18 mouse cellular contexts compared by ENCODE assay signal in genomic region chr6:72278835-72279234, GRCm38 (mm10). TPM values are rescaled to one million over a fixed set of nuclear protein-coding genes. Genes with fewer than 3 reads are reported as not detected.
DNase-seq lines count a peak whose midpoint lies in the region; ATAC-seq lines count a peak whose summit lies in the region.
"Had no signal": no experiment of that assay in that cellular context is flagged by ENCODE, and none has a peak within 500 bp of the region (broad histone marks: within the 10 kb centered on the region; RNA-seq: fewer than 3 reads in every experiment).

No protein-coding gene starts in this region.

- ATAC-seq in heart, embryonic 11.5 days (replicated peaks; ENCODE audit: insufficient number of reproducible peaks, low FRiP score, low TSS enrichment) = no peak
- ATAC-seq in lung, embryonic 15.5 days (ENCODE audit: borderline replicate concordance, extremely low read depth, low FRiP score, low TSS enrichment) = no peak
- no peak for ATAC-seq in liver, embryonic 16.5 days (ENCODE audit: low read depth)

- peak overlapping the region; percentile 92 for H3K27ac ChIP-seq in heart, embryonic 11.5 days (ENCODE audit: low read depth, low read length)
- peak overlapping the region; percentile 96; the same call in 1 of the 2 replicates for H3K27ac ChIP-seq in lung, embryonic 15.5 days
- H3K27ac ChIP-seq in brown adipose tissue, adult 24 weeks (replicated peaks; ENCODE audit: low read depth, low read length) = peak overlapping the region; percentile 96
- peak overlapping the region; percentile 94 for H3K27ac ChIP-seq in liver, embryonic 16.5 days (ENCODE audit: low read length)
- H3K27ac ChIP-seq: embryonic facial prominence, embryonic 13.5 days; forebrain, embryonic 12.5 days had no signal

- DNase-seq in heart, adult 18-20 months = no peak
- no peak for DNase-seq in lung, postnatal 36 days
- no peak for DNase-seq in retina, postnatal 1 day
- DNase-seq: B cell, adult 2 months; cerebellum, adult 18-20 months; kidney, adult 8-10 months; midbrain, embryonic 14.5 days; thymus, postnatal 4 days had no signal

- H3K36me3 ChIP-seq in heart, embryonic 11.5 days (ENCODE audit: control insufficient read depth, insufficient read depth, low read length) = no peaks in the 10 kb centered on the region
- H3K36me3 ChIP-seq in lung, embryonic 15.5 days = no peaks in the 10 kb centered on the region
- no peaks in the 10 kb centered on the region for H3K36me3 ChIP-seq in liver, embryonic 16.5 days (ENCODE audit: control insufficient read depth, insufficient read depth)
- H3K36me3 ChIP-seq: embryonic facial prominence, embryonic 13.5 days; forebrain, embryonic 12.5 days had no signal

- no peaks in the 10 kb centered on the region for H3K9me3 ChIP-seq in heart, embryonic 11.5 days (replicated peaks; ENCODE audit: control insufficient read depth, low read length)
- H3K9me3 ChIP-seq in lung, embryonic 15.5 days = no peaks in the 10 kb centered on the region
- H3K9me3 ChIP-seq in liver, embryonic 16.5 days (replicated peaks; ENCODE audit: control insufficient read depth, low read length) = no peaks in the 10 kb centered on the region
- H3K9me3 ChIP-seq: forebrain, embryonic 12.5 days had no signal

- 61% methylated on average over 4 of the region's 4 CpGs for WGBS in heart, embryonic 11.5 days (ENCODE audit: insufficient replicate concordance)
- WGBS in lung, embryonic 15.5 days = 77% methylated on average over 4 of the region's 4 CpGs
- WGBS in liver, embryonic 16.5 days (ENCODE audit: insufficient replicate concordance) = 32% methylated on average over 4 of the region's 4 CpGs

- peaks cover 31% of the 10 kb centered on the region for H3K4me1 ChIP-seq in heart, embryonic 11.5 days (ENCODE audit: control insufficient read depth, insufficient read depth, low read length)
- H3K4me1 ChIP-seq in lung, embryonic 15.5 days = peaks cover 28% of the 10 kb centered on the region
- H3K4me1 ChIP-seq in brown adipose tissue, adult 24 weeks (ENCODE audit: control insufficient read depth, insufficient read depth, insufficient read length, low read length) = peaks cover 8% of the 10 kb centered on the region
- H3K4me1 ChIP-seq in liver, embryonic 16.5 days (ENCODE audit: control insufficient read depth, low read depth, low read length) = peaks cover 56% of the 10 kb centered on the region
- H3K4me1 ChIP-seq: embryonic facial prominence, embryonic 13.5 days; forebrain, embryonic 12.5 days had no signal

- H3K27me3 ChIP-seq in heart, embryonic 11.5 days (ENCODE audit: control insufficient read depth, insufficient read depth, low read length) = no peaks in the 10 kb centered on the region
- H3K27me3 ChIP-seq in lung, embryonic 15.5 days = no peaks in the 10 kb centered on the region
- H3K27me3 ChIP-seq in liver, embryonic 16.5 days (ENCODE audit: control insufficient read depth, insufficient read depth, low read depth, low read length) = no peaks in the 10 kb centered on the region
- H3K27me3 ChIP-seq: embryonic facial prominence, embryonic 13.5 days; forebrain, embryonic 12.5 days had no signal

- no peak overlapping the region for H3K4me2 ChIP-seq in heart, embryonic 11.5 days
- no peak overlapping the region for H3K4me2 ChIP-seq in lung, embryonic 15.5 days
- peak overlapping the region; percentile 27; the same call in 1 of the 2 replicates for H3K4me2 ChIP-seq in liver, embryonic 16.5 days (ENCODE audit: low read depth, low read length)
- H3K4me2 ChIP-seq: embryonic facial prominence, embryonic 13.5 days; forebrain, embryonic 12.5 days had no signal

- H3K9ac ChIP-seq in heart, embryonic 11.5 days (ENCODE audit: low read depth, low read length) = peak overlapping the region; percentile 22; the same call in 1 of the 2 replicates
- H3K9ac ChIP-seq in lung, embryonic 15.5 days = no peak overlapping the region
- peak overlapping the region; percentile 57 for H3K9ac ChIP-seq in liver, embryonic 16.5 days (ENCODE audit: low read depth, low read length)
- H3K9ac ChIP-seq: embryonic facial prominence, embryonic 13.5 days; forebrain, embryonic 12.5 days had no signal

- no peak overlapping the region for H3K4me3 ChIP-seq in heart, embryonic 11.5 days (ENCODE audit: low read depth, low read length)
- H3K4me3 ChIP-seq in lung, embryonic 15.5 days = no peak overlapping the region
- H3K4me3 ChIP-seq in brown adipose tissue, adult 24 weeks (ENCODE audit: insufficient read depth, low read depth, low read length) = no peak overlapping the region
- no peak overlapping the region for H3K4me3 ChIP-seq in liver, embryonic 16.5 days (ENCODE audit: low read depth, low read length)
- H3K4me3 ChIP-seq: embryonic facial prominence, embryonic 13.5 days; forebrain, embryonic 12.5 days had no signal

RNA-seq across cellular contexts. Expression of gene Sftpb, which starts 25.6 kb away (rescaled TPM):
- 0.23 TPM in 1 of 2 replicates, not detected in the other for polyA plus RNA-seq in heart, embryonic 11.5 days (2014; fragmentation: Nextera tagmentation; extraction: Ambion mirVana)
- not detected for total RNA-seq in heart, adult 18-20 months (2021)
- 73.4 and 93.8 TPM in 2 replicates for polyA plus RNA-seq in lung, embryonic 15.5 days (2015; fragmentation: Nextera tagmentation; extraction: Ambion mirVana)
- not detected in 2 replicates for polyA plus RNA-seq in brown adipose tissue, adult 24 weeks (2012; ENCODE audit: insufficient read depth, insufficient read length, missing spikeins)
- polyA plus RNA-seq in liver, embryonic 16.5 days (2015; fragmentation: Nextera tagmentation; extraction: Ambion mirVana) = not detected in 2 replicates
- total RNA-seq: common myeloid progenitor, adult 5-6 weeks; layer of hippocampus, adult 18-20 months; left cerebral cortex, adult 18-20 months had no signal
- polyA plus RNA-seq: forebrain, embryonic 12.5 days; limb, embryonic 11.5 days; midbrain, embryonic 14.5 days had no signal

RNA-seq across cellular contexts. Expression of gene Atoh8, which starts 43.5 kb away (rescaled TPM):
- 11.6 and 11.8 TPM in 2 replicates for polyA plus RNA-seq in heart, embryonic 11.5 days (2014; fragmentation: Nextera tagmentation; extraction: Ambion mirVana)
- 1 to 10 TPM; 8.3 to 9.1 TPM for total RNA-seq in heart, adult 18-20 months (2021)
- 25.4 and 27.8 TPM in 2 replicates for polyA plus RNA-seq in lung, embryonic 15.5 days (2015; fragmentation: Nextera tagmentation; extraction: Ambion mirVana)
- 1.9 and 4.3 TPM in 2 replicates for polyA plus RNA-seq in brown adipose tissue, adult 24 weeks (2012; ENCODE audit: insufficient read depth, insufficient read length, missing spikeins)
- polyA plus RNA-seq in liver, embryonic 16.5 days (2015; fragmentation: Nextera tagmentation; extraction: Ambion mirVana) = 0.90 and 0.92 TPM in 2 replicates

Comparison
In these comparisons a context has a peak if more than half of its experiments do, and no peak if none do; other contexts are left out.
1. RNA of gene Sftpb, which starts 25.6 kb away (polyA plus RNA-seq): 73.4 to 93.8 TPM in lung, embryonic 15.5 days; 0.23 TPM in heart, embryonic 11.5 days, not detected in liver, embryonic 16.5 days and not detected in brown adipose tissue, adult 24 weeks; every median in the first group is over 10 times any median in the second.
2. Peak in every context shown above with its lines, with median percentiles within 50 percentile points of each other: H3K27ac ChIP-seq.